Mouse (Mus musculus) hindbrain, embryonic 14.5 days (tissue): ENCODE measurements around the gene Nsg1. TPM values are rescaled to one million over a fixed set of nuclear protein-coding genes. Genes with fewer than 3 reads are reported as not detected.

ENCODE experiments used
- ATAC-seq: fragments of 200-750 bp; cut with Nextera tagmentation; 2 replicates; pipeline ENCODE4 v1.8.0; 2017; ENCODE audit warnings: moderate number of reproducible peaks, mild to moderate bottlenecking, moderate TSS enrichment, moderate library complexity; ENCODE audit not compliant: low FRiP score
- DNase-seq: peaks from one replicate; pipeline ENCODE4 v3.0.0-alpha.2; 2015; ENCODE audit warnings: low spot score
- H3K27ac ChIP-seq: fragments of 300-500 bp; sonication (generic); 2 replicates; pipeline ENCODE4 v1.5.1; 2014; ENCODE audit warnings: mild to moderate bottlenecking, moderate library complexity
- H3K27me3 ChIP-seq: fragments of 300-500 bp; sonication (generic); 2 replicates; pipeline ENCODE4 v1.6.1; 2014; ENCODE audit warnings: mild to moderate bottlenecking, low read length, mixed read lengths; ENCODE audit not compliant: control insufficient read depth, insufficient read depth
- H3K36me3 ChIP-seq: fragments of 300-500 bp; sonication (generic); replicated peaks from 2 replicates; pipeline ENCODE4 v1.6.1; 2014; ENCODE audit not compliant: control insufficient read depth, insufficient read depth
- H3K4me1 ChIP-seq: fragments of 300-500 bp; sonication (generic); replicated peaks from 2 replicates; pipeline ENCODE4 v1.6.1; 2014; ENCODE audit warnings: antibody characterized with exemption, low read length, mixed read lengths; ENCODE audit not compliant: control insufficient read depth, insufficient read depth
- H3K4me2 ChIP-seq: fragments of 300-500 bp; sonication (generic); replicated peaks from 2 replicates; pipeline ENCODE4 v1.6.1; 2014; ENCODE audit warnings: mild to moderate bottlenecking, moderate library complexity
- H3K4me3 ChIP-seq: fragments of 300-500 bp; sonication (generic); replicated peaks from 2 replicates; pipeline ENCODE4 v1.5.1; 2014; ENCODE audit warnings: mild to moderate bottlenecking, low read length
- H3K9ac ChIP-seq: fragments of 300-500 bp; sonication (generic); 2 replicates; pipeline ENCODE4 v1.6.1; 2014
- H3K9me3 ChIP-seq: fragments of 300-500 bp; sonication (generic); 2 replicates; pipeline ENCODE4 v1.6.1; 2016; ENCODE audit warnings: low read length; ENCODE audit not compliant: control insufficient read depth
- WGBS: fragments of 180-500 bp; shearing (Covaris S2); extraction: QIAGEN DNeasy Blood & Tissue Kit; methylation state at CpG from one replicate; pipeline ENCODE4 v1.1.7; 2014; 5-methylcytosine and 5-hydroxymethylcytosine counted together
- polyA plus RNA-seq: library from polyadenylated mRNA; unstranded; fragments of >200 nt; fragmentation: Nextera tagmentation; extraction: Ambion mirVana; gene quantifications from 2 replicates; pipeline ENCODE4 v1.2.1, GENCODE M21; 2014

Nsg1 gene
- 311 and 362 TPM in 2 replicates for polyA plus RNA-seq

DNA sequence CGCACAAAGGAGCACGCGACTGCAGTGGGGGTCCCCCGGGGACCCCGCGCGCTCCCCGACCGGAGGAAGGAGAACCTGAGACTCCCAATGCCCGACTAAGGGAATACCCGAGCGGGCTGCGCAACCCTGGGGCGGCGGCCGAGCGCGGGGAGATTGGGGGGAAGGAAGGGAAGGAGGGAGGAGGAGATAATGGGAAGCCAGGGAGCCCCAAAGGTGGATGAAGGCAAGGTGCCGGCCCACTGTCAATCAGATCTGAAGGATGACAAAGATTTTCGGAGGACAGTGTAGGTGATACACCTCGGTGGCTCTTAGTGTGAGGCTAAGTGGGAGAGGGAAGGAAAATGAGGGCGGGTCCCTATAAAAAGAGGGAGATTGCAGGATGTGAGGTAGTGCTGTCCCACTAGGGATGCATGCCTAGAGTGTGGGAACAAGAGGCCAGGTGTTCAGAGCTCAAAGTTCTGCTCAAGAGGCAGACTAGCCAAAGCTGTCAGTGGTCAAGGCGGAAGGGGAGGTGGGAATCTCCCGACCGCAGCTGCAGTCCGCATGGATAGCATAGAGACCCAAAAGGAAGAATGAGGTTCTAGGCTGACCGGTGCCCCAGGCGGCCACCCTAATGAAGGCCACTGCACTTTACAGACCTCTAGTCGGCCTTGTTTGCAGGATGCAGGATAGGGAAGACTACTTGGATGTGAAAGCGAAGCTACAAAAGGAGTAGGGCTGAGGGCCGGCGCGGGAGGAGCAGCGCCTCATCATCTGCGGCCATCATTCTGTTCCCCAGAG is at the start of gene Nsg1:
Gene Nsg1, minus strand, starts transcription at position 274 of the 780 bp plus-strand sequence.
- H3K4me3 ChIP-seq = peak within 1 kb of the TSS; percentile 94
- no peaks in the 10 kb centered on the region for H3K9me3 ChIP-seq
- peaks cover 35% of the 10 kb centered on the region for H3K4me1 ChIP-seq
- WGBS = 7% methylated on average over 35 of the region's 35 CpGs
- DNase-seq (peak; percentile 45), ATAC-seq (peak; percentile 55)
- no peaks in the 10 kb centered on the region for H3K27me3 ChIP-seq
- H3K36me3 ChIP-seq = peaks cover 30% of the 10 kb centered on the region
- H3K9ac ChIP-seq = peak within 1 kb of the TSS; percentile 100
- H3K27ac ChIP-seq = peak within 1 kb of the TSS; percentile 99
- H3K4me2 ChIP-seq = peak within 1 kb of the TSS; percentile 94

GRCm38 (mm10) chr5:38208985-38209384 is 49.3 kb upstream of the Nsg1 start:
- Histone ChIP-seq H3K9ac (no peak overlapping the region), H3K4me3 (no peak overlapping the region), H3K4me1 (no peaks in the 10 kb centered on the region), H3K27ac (no peak overlapping the region), H3K9me3 (no peaks in the 10 kb centered on the region), H3K4me2 (no peak overlapping the region), H3K36me3 (peaks cover 88% of the 10 kb centered on the region), H3K27me3 (no peaks in the 10 kb centered on the region)
- DNase-seq (no peak), ATAC-seq (no peak)
- WGBS = 88% methylated on average over 8 of the region's 8 CpGs

GRCm38 (mm10) chr5:38205303-38205726 is 45.6 kb upstream of the Nsg1 start:
- Histone ChIP-seq H3K36me3 (peaks cover 88% of the 10 kb centered on the region), H3K4me2 (no peak overlapping the region), H3K27ac (no peak overlapping the region), H3K4me3 (no peak overlapping the region), H3K9me3 (no peaks in the 10 kb centered on the region), H3K4me1 (no peaks in the 10 kb centered on the region), H3K27me3 (no peaks in the 10 kb centered on the region), H3K9ac (no peak overlapping the region)
- DNase-seq = no peak
- ATAC-seq = no peak
- WGBS = 82% methylated on average over 7 of the region's 7 CpGs

DNA sequence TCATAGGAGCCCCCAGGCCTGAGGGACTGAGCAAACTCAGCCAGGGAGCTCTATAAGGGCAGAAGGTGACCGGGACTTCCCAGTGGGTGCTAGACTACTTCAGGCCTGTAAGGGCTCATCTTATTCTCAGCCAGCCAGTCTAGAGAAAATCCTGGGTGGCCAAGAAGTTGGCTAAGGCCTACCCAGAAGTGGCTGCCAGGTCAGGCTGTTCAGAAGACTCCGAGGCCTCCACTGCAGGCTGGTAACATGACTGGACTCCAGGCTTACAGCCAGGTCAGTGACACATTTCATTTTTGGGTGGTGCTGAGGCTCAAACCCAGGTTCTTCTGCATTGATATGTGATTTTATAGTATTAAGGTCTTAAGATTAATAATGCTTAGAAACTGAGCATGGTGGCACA is 40.0 kb upstream of the Nsg1 start:
- Histone ChIP-seq H3K27ac (no peak overlapping the region), H3K9me3 (no peaks in the 10 kb centered on the region), H3K4me1 (no peaks in the 10 kb centered on the region), H3K9ac (no peak overlapping the region), H3K4me3 (no peak overlapping the region), H3K4me2 (no peak overlapping the region), H3K27me3 (no peaks in the 10 kb centered on the region), H3K36me3 (peaks cover 54% of the 10 kb centered on the region)
- ATAC-seq (no peak), DNase-seq (no peak)
- WGBS = 97% methylated on average over 2 of the region's 2 CpGs

DNA sequence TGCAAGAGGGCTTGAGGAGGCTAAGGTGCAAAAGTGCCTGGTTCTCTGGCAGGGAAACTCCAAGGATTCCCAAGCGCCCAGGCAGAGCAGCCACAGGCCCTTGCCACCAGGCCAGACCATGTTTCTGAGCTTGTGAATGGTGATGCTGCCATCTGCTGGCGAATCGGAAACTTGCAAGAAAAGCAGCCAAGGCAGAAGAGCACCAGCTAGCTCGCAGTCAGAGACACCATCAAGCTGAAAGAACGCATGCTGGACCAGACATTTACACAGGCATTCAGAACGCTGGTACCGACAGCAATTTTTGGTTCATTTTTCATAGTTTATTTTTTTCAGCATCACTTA is 37.7 kb upstream of the Nsg1 start:
- no peak overlapping the region for H3K27ac ChIP-seq
- no peaks in the 10 kb centered on the region for H3K27me3 ChIP-seq
- no peaks in the 10 kb centered on the region for H3K9me3 ChIP-seq
- H3K9ac ChIP-seq = no peak overlapping the region
- ATAC-seq (peak; percentile 87), DNase-seq (peak; percentile 98)
- peaks cover 32% of the 10 kb centered on the region for H3K36me3 ChIP-seq
- 16% methylated on average over 7 of the region's 7 CpGs for WGBS
- H3K4me2 ChIP-seq = no peak overlapping the region
- H3K4me1 ChIP-seq = no peaks in the 10 kb centered on the region
- no peak overlapping the region for H3K4me3 ChIP-seq

DNA sequence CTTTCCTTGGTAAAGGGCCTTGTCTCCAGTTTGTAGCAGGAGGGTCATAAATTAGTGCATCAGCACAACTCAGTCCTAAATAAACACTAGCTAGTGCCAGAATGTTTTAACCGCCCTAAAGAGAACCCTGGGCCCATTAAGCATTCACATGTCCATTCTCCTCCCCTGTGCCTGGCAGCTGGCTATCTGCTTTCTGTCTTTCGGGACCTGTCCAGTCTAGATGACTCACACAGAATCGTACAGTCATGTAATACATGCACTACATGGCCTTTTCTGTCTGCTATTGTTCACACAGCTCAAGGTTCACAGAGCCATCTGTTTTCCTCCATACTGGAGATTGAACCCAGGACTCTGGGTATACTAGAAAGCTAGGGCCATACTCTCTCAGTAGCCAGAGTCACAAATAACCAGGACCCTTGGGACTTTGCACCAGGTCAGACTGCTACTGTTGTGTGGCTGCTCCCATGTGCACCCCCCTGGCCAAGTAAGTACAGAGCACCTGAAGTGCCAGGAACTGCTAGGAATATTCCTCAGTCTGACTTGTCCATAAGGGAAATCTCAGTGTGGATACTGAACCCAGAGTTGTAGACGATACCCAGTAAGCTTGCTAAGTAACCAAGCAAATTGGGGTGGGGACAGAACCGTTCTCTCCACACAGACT is 37.2 kb upstream of the Nsg1 start:
- no peak overlapping the region for H3K4me2 ChIP-seq
- H3K27ac ChIP-seq = no peak overlapping the region
- ATAC-seq (no peak), DNase-seq (no peak)
- H3K27me3 ChIP-seq = no peaks in the 10 kb centered on the region
- H3K36me3 ChIP-seq = peaks cover 27% of the 10 kb centered on the region
- H3K9ac ChIP-seq = no peak overlapping the region
- no peaks in the 10 kb centered on the region for H3K4me1 ChIP-seq
- 71% methylated on average over 5 of the region's 5 CpGs for WGBS
- no peaks in the 10 kb centered on the region for H3K9me3 ChIP-seq
- H3K4me3 ChIP-seq = no peak overlapping the region

GRCm38 (mm10) chr5:38195941-38196340 is 36.2 kb upstream of the Nsg1 start:
- H3K4me3 ChIP-seq = no peak overlapping the region
- H3K4me1 ChIP-seq = no peaks in the 10 kb centered on the region
- H3K4me2 ChIP-seq = no peak overlapping the region
- no peak for DNase-seq
- H3K9me3 ChIP-seq = no peaks in the 10 kb centered on the region
- H3K27ac ChIP-seq = no peak overlapping the region
- peaks cover 16% of the 10 kb centered on the region for H3K36me3 ChIP-seq
- ATAC-seq = no peak
- H3K9ac ChIP-seq = no peak overlapping the region
- no peaks in the 10 kb centered on the region for H3K27me3 ChIP-seq

- Histone ChIP-seq H3K9me3 (no peaks in the 10 kb centered on the region), H3K27ac (no peak overlapping the region), H3K36me3 (peaks cover 9% of the 10 kb centered on the region), H3K4me1 (no peaks in the 10 kb centered on the region), H3K4me3 (no peak overlapping the region), H3K9ac (no peak overlapping the region), H3K4me2 (no peak overlapping the region), H3K27me3 (no peaks in the 10 kb centered on the region)
- ATAC-seq (no peak), DNase-seq (no peak)
- 49% methylated on average over 2 of the region's 2 CpGs for WGBS
These were observed 35.2 kb upstream of the Nsg1 start for GRCm38 (mm10) chr5:38194946-38195345.

- DNase-seq = no peak
- H3K9me3 ChIP-seq = no peaks in the 10 kb centered on the region
- no peaks in the 10 kb centered on the region for H3K36me3 ChIP-seq
- 85% methylated on average over 3 of the region's 3 CpGs for WGBS
- H3K4me3 ChIP-seq = no peak overlapping the region
- no peak overlapping the region for H3K9ac ChIP-seq
- no peaks in the 10 kb centered on the region for H3K4me1 ChIP-seq
- H3K4me2 ChIP-seq = no peak overlapping the region
- no peaks in the 10 kb centered on the region for H3K27me3 ChIP-seq
- H3K27ac ChIP-seq = no peak overlapping the region
- no peak for ATAC-seq
These were observed 31.2 kb upstream of the Nsg1 start for GRCm38 (mm10) chr5:38190907-38191306.
